Mouse (Mus musculus): ENCODE measurements around the gene Rcn3. TPM values are rescaled to one million over a fixed set of nuclear protein-coding genes. Genes with fewer than 3 reads are reported as not detected.
A peak's percentile ranks its signal among the peaks of the same experiment; 100 is the strongest.
"Not testable (repeated sequence)": the region's sequence is repeated elsewhere in the genome, so short reads cannot be mapped to it uniquely, and the experiment has no call there.

Gene Rcn3
- polyA plus RNA-seq, 1 experiment from 2014 or later: 67.4 TPM

DNA sequence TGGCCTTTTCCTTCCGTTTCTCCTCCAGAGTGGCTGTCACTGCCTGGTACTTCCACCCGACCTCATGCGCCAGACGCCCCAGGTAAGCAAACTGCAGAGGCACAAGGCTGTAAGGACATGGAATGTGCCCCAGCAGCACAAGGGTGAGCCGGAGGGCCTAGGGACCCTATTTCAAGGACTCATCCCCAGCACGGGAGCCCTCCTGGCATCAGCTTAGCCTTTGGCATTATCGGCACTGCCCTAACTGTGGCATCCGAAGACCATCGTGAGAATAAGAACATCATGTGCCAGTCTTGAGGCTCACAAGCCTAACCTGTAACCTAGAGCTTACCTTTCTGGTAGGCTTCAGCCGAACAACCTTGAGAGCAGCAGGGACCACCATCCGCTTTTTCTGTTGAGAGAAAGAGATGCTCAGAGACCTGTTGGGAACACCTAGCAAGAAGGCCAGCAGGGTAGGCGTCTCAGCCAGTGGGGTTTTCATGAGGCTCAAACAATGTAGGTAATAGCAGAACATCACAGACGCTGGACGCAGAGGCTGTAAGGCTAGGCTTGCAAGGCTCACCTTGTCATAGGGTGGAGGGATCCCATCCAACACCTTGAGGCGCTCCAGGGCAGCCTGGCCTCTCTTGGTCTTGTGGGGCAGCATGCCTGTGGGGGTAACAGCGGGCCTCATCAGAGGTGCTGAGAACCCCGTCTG, 34.3 kb upstream of the Rcn3 start:
- Histone ChIP-seq H3K27me3 (replicated peaks; ENCODE audit: control insufficient read depth, insufficient read depth, low read length) (no peaks in the 10 kb centered on the region), H3K36me3 (ENCODE audit: control insufficient read depth, insufficient read depth, low read length) (peaks cover 49% of the 10 kb centered on the region), H3K4me1 (ENCODE audit: control insufficient read depth, insufficient read depth, low read length) (peaks cover 14% of the 10 kb centered on the region; the same call in 1 of the 2 replicates), H3K27ac (ENCODE audit: low read depth, low read length) (no peak overlapping the region), H3K9ac (ENCODE audit: low read length) (peak overlapping the region; percentile 100), H3K4me2 (ENCODE audit: low read length) (peak overlapping the region; percentile 94), H3K4me3 (ENCODE audit: low read depth, low read length) (peak overlapping the region; percentile 97; the same call in 1 of the 2 replicates), H3K9me3 (replicated peaks; ENCODE audit: control insufficient read depth, low read length) (no peaks in the 10 kb centered on the region)
- WGBS: 79% methylated on average over 17 of the region's 17 CpGs
- ATAC-seq (no peak), DNase-seq (ENCODE audit: low spot score) (no peak)

DNA sequence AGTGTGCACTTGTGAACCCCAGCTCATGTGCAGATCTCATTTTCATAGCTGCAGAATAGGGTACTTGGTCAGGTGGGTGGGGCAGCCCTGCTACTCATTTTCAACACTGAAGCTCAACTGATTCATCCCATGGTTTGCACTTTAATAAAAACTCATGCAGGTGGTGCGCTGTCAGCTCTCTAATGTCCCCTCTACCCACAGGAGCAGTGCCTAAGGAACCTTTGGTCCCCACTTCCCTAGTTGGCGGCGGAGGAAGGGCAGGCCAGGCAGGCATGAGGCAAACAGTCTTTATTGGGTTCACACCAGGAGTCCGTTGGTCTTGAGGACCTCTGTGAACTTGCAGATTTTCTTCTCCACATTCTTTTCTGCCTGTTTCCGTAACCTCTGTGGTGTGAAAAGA, 33.6 kb upstream of the Rcn3 start:
- Histone ChIP-seq H3K36me3 (ENCODE audit: control insufficient read depth, insufficient read depth, low read length) (peaks cover 56% of the 10 kb centered on the region), H3K4me1 (ENCODE audit: control insufficient read depth, insufficient read depth, low read length) (peaks cover 14% of the 10 kb centered on the region; the same call in 1 of the 2 replicates), H3K27ac (ENCODE audit: low read depth, low read length) (0 out of 2 replicates have a peak overlapping the region, but pooled peaks have one; percentile 84)
- not testable (repeated sequence) for H3K9me3 ChIP-seq (replicated peaks; ENCODE audit: control insufficient read depth, low read length); H3K27me3 ChIP-seq (replicated peaks; ENCODE audit: control insufficient read depth, insufficient read depth, low read length); H3K4me2 ChIP-seq (ENCODE audit: low read length); H3K9ac ChIP-seq (ENCODE audit: low read length); DNase-seq (ENCODE audit: low spot score); ATAC-seq; H3K4me3 ChIP-seq (ENCODE audit: low read depth, low read length)
- WGBS: 62% methylated on average over 5 of the region's 5 CpGs

DNA sequence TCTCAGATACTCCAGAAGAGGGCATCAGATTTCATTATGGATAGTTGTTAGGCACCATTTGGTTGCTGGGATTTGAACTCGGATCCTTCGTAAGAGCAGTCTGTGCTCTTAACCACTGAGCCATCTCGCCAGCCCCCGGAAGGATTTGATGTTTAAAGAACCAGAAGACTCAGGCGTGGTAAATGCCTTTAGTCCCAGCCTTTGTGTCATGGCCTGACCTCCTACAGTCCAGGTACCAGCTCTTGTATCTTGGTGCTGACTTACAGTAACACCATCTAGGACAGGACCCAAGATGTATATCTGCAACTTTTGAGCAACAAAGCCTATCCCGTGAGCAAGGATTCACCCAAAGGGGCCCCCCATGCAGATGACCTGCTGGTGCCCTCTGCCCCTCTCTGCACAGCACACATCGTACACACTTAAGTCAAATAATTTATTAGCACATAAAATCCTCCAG, 33.2 kb upstream of the Rcn3 start:
- Histone ChIP-seq H3K9ac (ENCODE audit: low read length) (no peak overlapping the region), H3K4me2 (ENCODE audit: low read length) (peak overlapping the region; percentile 48), H3K27ac (ENCODE audit: low read depth, low read length) (peak overlapping the region; percentile 84; the same call in 1 of the 2 replicates), H3K27me3 (replicated peaks; ENCODE audit: control insufficient read depth, insufficient read depth, low read length) (no peaks in the 10 kb centered on the region), H3K36me3 (ENCODE audit: control insufficient read depth, insufficient read depth, low read length) (peaks cover 60% of the 10 kb centered on the region), H3K4me3 (ENCODE audit: low read depth, low read length) (peak overlapping the region; percentile 88; the same call in 1 of the 2 replicates), H3K4me1 (ENCODE audit: control insufficient read depth, insufficient read depth, low read length) (peaks cover 14% of the 10 kb centered on the region; the same call in 1 of the 2 replicates), H3K9me3 (replicated peaks; ENCODE audit: control insufficient read depth, low read length) (no peaks in the 10 kb centered on the region)
- WGBS: 20% methylated on average over 7 of the region's 7 CpGs
- DNase-seq (ENCODE audit: low spot score) (peak; percentile 64), ATAC-seq (no peak)

DNA sequence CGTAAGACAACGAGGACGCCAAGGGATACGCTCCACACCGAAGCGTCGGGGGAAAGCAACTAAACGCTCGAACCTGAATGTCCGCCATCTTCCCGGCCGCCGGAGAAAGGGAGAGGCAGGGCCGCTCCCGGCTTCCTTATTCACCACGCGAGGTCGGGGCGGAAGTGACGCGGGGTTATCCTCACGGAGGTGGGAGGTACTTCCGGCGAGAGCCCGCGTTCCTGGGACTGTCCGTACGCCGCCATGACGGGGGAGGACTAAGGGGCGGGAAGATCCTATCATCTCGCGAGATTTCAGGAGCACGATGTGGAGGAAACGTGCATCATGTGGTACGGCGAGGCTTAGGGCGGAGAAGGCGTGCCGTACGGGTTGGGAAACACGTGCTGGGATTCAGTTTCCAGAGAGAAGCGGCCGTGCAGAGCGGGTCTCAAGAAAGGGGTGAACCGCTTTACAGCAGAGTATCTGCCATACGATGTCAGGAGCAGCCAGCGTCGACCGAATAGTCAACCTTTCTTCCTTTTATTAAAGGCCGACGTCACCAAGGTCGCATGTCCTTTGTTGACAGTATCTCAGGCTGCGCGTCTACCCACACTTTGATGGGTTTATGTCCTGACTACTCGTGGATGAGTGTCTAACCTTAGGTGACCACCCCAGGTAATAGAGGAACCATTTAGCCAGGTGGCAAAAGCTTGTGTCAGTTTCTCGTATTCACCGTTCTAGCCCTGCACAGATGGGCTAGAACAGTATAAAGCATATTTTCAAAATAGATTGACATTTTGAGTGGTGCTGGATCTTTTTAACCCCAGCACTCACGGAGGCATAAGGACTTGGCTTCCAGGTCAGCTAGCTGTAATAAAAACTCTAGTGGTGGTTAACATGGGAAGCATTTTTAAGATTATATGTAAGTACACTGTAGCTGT, 32.5 kb upstream of the Rcn3 start, which contains the start of gene Rps11:
Gene Rps11 (minus strand): TSS at position 216 of the 920 bp plus-strand sequence.
- peak within 1 kb of the TSS; percentile 84 for H3K4me2 ChIP-seq (ENCODE audit: low read length)
- no peaks in the 10 kb centered on the region for H3K27me3 ChIP-seq (replicated peaks; ENCODE audit: control insufficient read depth, insufficient read depth, low read length)
- ATAC-seq: peak; percentile 84
- peak within 1 kb of the TSS; percentile 88 for H3K4me3 ChIP-seq (ENCODE audit: low read depth, low read length)
- peaks cover 67% of the 10 kb centered on the region for H3K36me3 ChIP-seq (ENCODE audit: control insufficient read depth, insufficient read depth, low read length)
- peak; percentile 100 for DNase-seq (ENCODE audit: low spot score)
- peak within 1 kb of the TSS; percentile 84 for H3K27ac ChIP-seq (ENCODE audit: low read depth, low read length)
- peak within 1 kb of the TSS; percentile 95 for H3K9ac ChIP-seq (ENCODE audit: low read length)
- H3K4me1 ChIP-seq (ENCODE audit: control insufficient read depth, insufficient read depth, low read length): peaks cover 14% of the 10 kb centered on the region; the same call in 1 of the 2 replicates
- WGBS: under 1% methylated on average over 59 of the region's 59 CpGs
- no peaks in the 10 kb centered on the region for H3K9me3 ChIP-seq (replicated peaks; ENCODE audit: control insufficient read depth, low read length)

DNA sequence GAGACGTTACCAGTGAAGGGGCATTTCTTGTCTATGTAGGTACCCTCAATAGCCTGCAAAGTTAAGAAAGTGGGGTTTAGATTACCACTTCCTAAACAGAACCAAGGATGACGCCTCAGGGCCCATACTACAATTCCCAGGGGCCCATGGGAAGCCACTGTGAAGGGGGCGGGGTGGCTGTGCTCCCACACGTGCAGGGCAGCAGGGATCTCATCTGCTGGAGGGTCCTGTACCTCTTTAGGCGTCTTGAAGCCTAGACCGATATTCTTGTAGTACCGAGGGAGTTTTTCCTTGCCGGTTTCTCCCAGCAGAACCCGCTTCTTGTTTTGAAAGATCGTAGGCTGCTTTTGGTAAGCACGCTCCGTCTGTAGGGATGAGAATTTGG, 31.2 kb upstream of the Rcn3 start:
- ATAC-seq: no peak
- Histone ChIP-seq H3K27me3 (replicated peaks; ENCODE audit: control insufficient read depth, insufficient read depth, low read length) (no peaks in the 10 kb centered on the region), H3K36me3 (ENCODE audit: control insufficient read depth, insufficient read depth, low read length) (peaks cover 79% of the 10 kb centered on the region), H3K27ac (ENCODE audit: low read depth, low read length) (no peak overlapping the region), H3K4me1 (ENCODE audit: control insufficient read depth, insufficient read depth, low read length) (peaks cover 14% of the 10 kb centered on the region; the same call in 1 of the 2 replicates), H3K9ac (ENCODE audit: low read length) (peak overlapping the region; percentile 95), H3K9me3 (replicated peaks; ENCODE audit: control insufficient read depth, low read length) (no peaks in the 10 kb centered on the region), H3K4me3 (ENCODE audit: low read depth, low read length) (peak overlapping the region; percentile 88), H3K4me2 (ENCODE audit: low read length) (peak overlapping the region; percentile 84)
- WGBS: 27% methylated on average over 12 of the region's 12 CpGs
- DNase-seq (ENCODE audit: low spot score): no peak

DNA sequence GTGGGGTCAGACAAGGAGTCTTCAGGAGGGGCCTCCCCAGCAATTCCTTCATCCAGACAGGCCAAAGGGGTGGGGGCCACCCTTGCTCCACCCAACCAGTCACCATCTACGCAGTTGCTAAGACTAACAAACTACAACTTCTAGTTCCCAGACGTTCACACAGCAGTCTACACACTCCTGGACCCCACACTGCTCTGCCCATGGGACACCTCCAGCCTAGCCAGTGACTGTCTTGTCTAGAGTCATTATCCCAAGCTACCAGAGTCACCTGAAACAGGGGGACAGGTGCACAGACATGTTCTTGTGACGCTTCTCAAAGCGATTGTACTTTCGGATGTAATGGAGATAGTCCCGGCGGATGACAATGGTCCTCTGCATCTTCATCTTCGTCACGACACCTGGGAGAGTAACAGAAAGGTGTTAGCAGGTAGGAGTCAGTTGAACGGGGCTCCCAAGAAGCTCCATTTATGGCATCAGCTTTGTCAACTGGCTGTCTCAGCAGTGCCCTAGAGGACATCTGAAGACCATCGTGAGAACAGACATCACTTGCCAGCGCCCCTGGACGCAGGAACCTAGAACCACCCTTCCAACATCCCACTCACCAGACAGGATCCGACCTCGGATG, 30.7 kb upstream of the Rcn3 start:
- WGBS: 87% methylated on average over 15 of the region's 15 CpGs
- peaks cover 14% of the 10 kb centered on the region; the same call in 1 of the 2 replicates for H3K4me1 ChIP-seq (ENCODE audit: control insufficient read depth, insufficient read depth, low read length)
- peaks cover 83% of the 10 kb centered on the region for H3K36me3 ChIP-seq (ENCODE audit: control insufficient read depth, insufficient read depth, low read length)
- no peak overlapping the region for H3K27ac ChIP-seq (ENCODE audit: low read depth, low read length)
- no peaks in the 10 kb centered on the region for H3K27me3 ChIP-seq (replicated peaks; ENCODE audit: control insufficient read depth, insufficient read depth, low read length)
- ATAC-seq (no peak), DNase-seq (ENCODE audit: low spot score) (no peak)
- H3K9me3 ChIP-seq (replicated peaks; ENCODE audit: control insufficient read depth, low read length): no peaks in the 10 kb centered on the region
- H3K4me2 ChIP-seq (ENCODE audit: low read length): peak overlapping the region; percentile 84
- H3K4me3 ChIP-seq (ENCODE audit: low read depth, low read length): peak overlapping the region; percentile 88
- H3K9ac ChIP-seq (ENCODE audit: low read length): peak overlapping the region; percentile 95

DNA sequence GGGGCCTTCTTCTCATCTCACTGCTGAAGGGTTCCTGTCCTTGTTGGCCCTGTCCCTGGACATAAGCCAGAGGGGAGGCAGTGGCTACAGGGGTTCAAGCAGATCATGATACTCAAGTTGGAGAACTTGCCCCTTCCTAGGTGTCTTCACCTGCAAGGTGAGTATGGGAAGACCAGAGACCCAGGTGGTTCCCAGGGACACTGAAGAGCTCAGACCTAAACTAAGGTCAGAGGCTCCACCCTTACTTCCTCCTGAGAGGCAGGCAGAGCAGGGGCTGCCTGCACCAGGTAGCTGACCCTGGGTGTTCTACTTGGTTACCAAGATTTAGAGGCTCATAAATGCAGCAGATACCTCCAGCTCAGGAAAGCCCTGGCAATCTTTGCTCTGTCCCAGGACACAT, 29.9 kb upstream of the Rcn3 start:
- Histone ChIP-seq H3K27ac (ENCODE audit: low read depth, low read length) (no peak overlapping the region), H3K27me3 (replicated peaks; ENCODE audit: control insufficient read depth, insufficient read depth, low read length) (no peaks in the 10 kb centered on the region), H3K4me3 (ENCODE audit: low read depth, low read length) (no peak overlapping the region), H3K9me3 (replicated peaks; ENCODE audit: control insufficient read depth, low read length) (no peaks in the 10 kb centered on the region), H3K4me2 (ENCODE audit: low read length) (no peak overlapping the region), H3K4me1 (ENCODE audit: control insufficient read depth, insufficient read depth, low read length) (peaks cover 10% of the 10 kb centered on the region; the same call in 1 of the 2 replicates), H3K36me3 (ENCODE audit: control insufficient read depth, insufficient read depth, low read length) (peaks cover 80% of the 10 kb centered on the region), H3K9ac (ENCODE audit: low read length) (no peak overlapping the region)
- ATAC-seq (no peak), DNase-seq (ENCODE audit: low spot score) (no peak)

DNA sequence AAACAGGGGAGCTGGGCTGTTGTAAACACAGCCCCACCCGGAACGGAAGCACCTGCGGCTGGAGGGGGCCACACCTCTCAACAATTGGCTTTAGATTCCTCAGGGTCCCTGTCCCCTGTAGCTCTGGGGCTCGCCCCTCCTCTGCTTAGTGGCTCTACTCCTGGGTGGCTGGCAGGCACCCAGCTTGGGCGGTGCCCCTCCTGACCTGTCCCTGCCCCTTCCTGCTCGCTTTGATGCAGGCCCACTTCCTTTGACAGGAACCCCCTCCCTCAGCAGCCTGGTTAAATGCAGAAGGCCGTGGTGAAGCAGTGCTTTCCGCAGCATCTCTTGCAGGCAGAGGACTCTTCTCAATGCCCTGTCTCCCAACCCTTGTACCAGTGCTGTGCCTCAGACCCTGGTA, 29.4 kb upstream of the Rcn3 start:
- no peak for DNase-seq (ENCODE audit: low spot score)
- no peaks in the 10 kb centered on the region for H3K27me3 ChIP-seq (replicated peaks; ENCODE audit: control insufficient read depth, insufficient read depth, low read length)
- H3K9me3 ChIP-seq (replicated peaks; ENCODE audit: control insufficient read depth, low read length): no peaks in the 10 kb centered on the region
- H3K27ac ChIP-seq (ENCODE audit: low read depth, low read length): no peak overlapping the region
- WGBS: 72% methylated on average over 8 of the region's 8 CpGs
- H3K9ac ChIP-seq (ENCODE audit: low read length): no peak overlapping the region
- H3K4me3 ChIP-seq (ENCODE audit: low read depth, low read length): no peak overlapping the region
- ATAC-seq: no peak
- H3K4me2 ChIP-seq (ENCODE audit: low read length): no peak overlapping the region
- H3K4me1 ChIP-seq (ENCODE audit: control insufficient read depth, insufficient read depth, low read length): peaks cover 7% of the 10 kb centered on the region; the same call in 1 of the 2 replicates
- peaks cover 75% of the 10 kb centered on the region for H3K36me3 ChIP-seq (ENCODE audit: control insufficient read depth, insufficient read depth, low read length)

All from forebrain, embryonic 14.5 days (tissue).